Mouse (Mus musculus): Measurements from ENCODE around the gene Cd300ld5. TPM values are rescaled to one million over a fixed set of nuclear protein-coding genes. Genes with fewer than 3 reads are reported as not detected.

Gene Cd300ld5
- polyA plus RNA-seq, 1 experiment from 2014 or later: not detected

DNA sequence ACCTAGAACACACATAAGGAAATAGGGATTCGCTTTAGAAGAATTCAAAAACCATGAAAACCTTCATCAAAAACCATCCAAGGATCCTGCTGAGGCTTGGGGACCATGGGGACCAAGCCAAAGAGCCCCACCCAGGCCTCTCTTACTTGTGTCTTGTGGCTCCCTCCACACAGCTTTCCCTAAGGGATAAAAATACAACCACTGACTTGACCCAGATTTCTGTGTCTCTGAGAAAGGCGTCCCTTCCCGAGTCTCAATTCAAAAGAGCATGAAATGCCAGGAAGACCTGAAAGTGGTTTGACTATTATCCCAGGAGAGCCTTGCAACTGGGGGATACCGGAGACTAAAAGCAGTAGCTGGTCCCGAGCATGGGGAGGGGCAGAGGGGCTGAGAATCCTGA, 35.4 kb upstream of the Cd300ld5 start:
- ATAC-seq (ENCODE audit: extremely low read depth, insufficient number of reproducible peaks, low FRiP score, low TSS enrichment): no peak
- no peaks in the 10 kb centered on the region for H3K9me3 ChIP-seq
- H3K4me1 ChIP-seq: peaks cover 10% of the 10 kb centered on the region
- H3K9ac ChIP-seq: no peak overlapping the region
- H3K27me3 ChIP-seq (replicated peaks): peaks cover 5% of the 10 kb centered on the region; the same call in 1 of the 2 replicates
- no peak overlapping the region for H3K4me3 ChIP-seq
- no peaks in the 10 kb centered on the region for H3K36me3 ChIP-seq
- WGBS: 65% methylated on average over 5 of the region's 5 CpGs
- no peak overlapping the region for H3K27ac ChIP-seq (replicated peaks)
- H3K4me2 ChIP-seq: no peak overlapping the region

GRCm38 (mm10) chr11:115071631-115072294, 34.2 kb upstream of the Cd300ld5 start:
- Histone ChIP-seq H3K36me3 (no peaks in the 10 kb centered on the region), H3K27me3 (replicated peaks) (peaks cover 5% of the 10 kb centered on the region; the same call in 1 of the 2 replicates), H3K9me3 (no peaks in the 10 kb centered on the region), H3K9ac (no peak overlapping the region), H3K4me3 (no peak overlapping the region), H3K4me2 (peak overlapping the region; percentile 53), H3K4me1 (peaks cover 10% of the 10 kb centered on the region), H3K27ac (replicated peaks) (peak overlapping the region; percentile 20; the same call in 1 of the 2 replicates)
- 23% methylated on average over 14 of the region's 14 CpGs for WGBS
- no peak for ATAC-seq (ENCODE audit: extremely low read depth, insufficient number of reproducible peaks, low FRiP score, low TSS enrichment)

DNA sequence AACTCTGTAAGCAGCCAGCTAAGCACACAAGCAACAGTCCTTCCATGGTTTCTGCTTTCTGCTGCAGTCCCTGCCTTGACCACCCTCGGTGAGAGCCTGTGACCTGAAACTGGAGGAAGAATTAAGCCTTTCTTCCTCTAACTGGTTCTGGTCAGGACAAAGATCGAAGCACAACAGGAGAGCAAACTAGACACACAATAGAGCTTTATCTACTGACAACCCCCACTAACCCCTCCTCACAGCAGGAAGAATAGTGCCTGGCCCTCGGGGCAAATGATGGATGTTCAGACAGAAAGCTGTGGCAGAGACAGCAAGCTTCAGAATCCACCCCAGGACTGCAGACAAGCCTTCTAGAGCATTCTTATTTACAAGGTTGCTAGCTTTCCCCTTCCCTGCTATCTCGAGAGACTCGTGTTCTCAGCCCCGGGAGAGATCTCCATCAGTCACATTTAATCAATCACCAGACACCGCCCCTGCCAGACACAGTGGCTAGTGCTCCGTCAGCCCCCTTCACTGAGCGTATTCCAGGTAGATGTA, 33.5 kb upstream of the Cd300ld5 start:
- peak overlapping the region; percentile 53 for H3K4me2 ChIP-seq
- H3K36me3 ChIP-seq: no peaks in the 10 kb centered on the region
- H3K27me3 ChIP-seq (replicated peaks): peaks cover 5% of the 10 kb centered on the region; the same call in 1 of the 2 replicates
- H3K4me3 ChIP-seq: no peak overlapping the region
- H3K27ac ChIP-seq (replicated peaks): no peak overlapping the region
- no peaks in the 10 kb centered on the region for H3K9me3 ChIP-seq
- WGBS: 5% methylated on average over 9 of the region's 9 CpGs
- ATAC-seq (ENCODE audit: extremely low read depth, insufficient number of reproducible peaks, low FRiP score, low TSS enrichment): no peak
- peaks cover 10% of the 10 kb centered on the region for H3K4me1 ChIP-seq
- H3K9ac ChIP-seq: no peak overlapping the region

- H3K4me2 ChIP-seq: no peak overlapping the region
- no peaks in the 10 kb centered on the region for H3K9me3 ChIP-seq
- no peak overlapping the region for H3K27ac ChIP-seq (replicated peaks)
- H3K27me3 ChIP-seq (replicated peaks): peaks cover 5% of the 10 kb centered on the region; the same call in 1 of the 2 replicates
- no peak overlapping the region for H3K4me3 ChIP-seq
- WGBS: 57% methylated on average over 6 of the region's 6 CpGs
- no peak overlapping the region for H3K9ac ChIP-seq
- no peak for ATAC-seq (ENCODE audit: extremely low read depth, insufficient number of reproducible peaks, low FRiP score, low TSS enrichment)
- H3K36me3 ChIP-seq: no peaks in the 10 kb centered on the region
- peaks cover 6% of the 10 kb centered on the region for H3K4me1 ChIP-seq
Observed at GRCm38 (mm10) chr11:115066768-115067167, 29.2 kb upstream of the Cd300ld5 start.

DNA sequence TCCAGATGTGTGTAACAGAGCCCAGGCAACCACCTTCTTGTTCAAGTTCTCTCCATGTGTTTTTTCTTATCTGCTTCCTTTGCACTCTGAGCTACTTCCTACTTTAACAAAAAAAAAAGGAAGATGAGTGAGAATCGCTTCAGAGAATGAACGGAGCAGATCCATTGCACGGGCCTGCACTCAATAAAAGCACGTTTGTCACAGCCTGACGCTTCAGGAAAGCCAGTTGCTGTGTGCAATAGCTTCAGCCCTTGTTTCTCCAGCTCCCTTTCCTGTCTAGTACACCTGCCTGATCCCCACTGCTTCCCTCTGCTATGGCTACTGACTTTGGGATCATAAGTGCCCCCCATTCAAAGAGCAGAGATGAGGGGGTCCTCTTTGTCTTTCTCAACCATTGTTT, 24.5 kb upstream of the Cd300ld5 start, which contains the start of gene Cd300e:
TSS of gene Cd300e (minus strand) at position 101 of the 400 bp plus-strand sequence.
- 42% methylated on average over 5 of the region's 5 CpGs for WGBS
- Histone ChIP-seq H3K9me3 (no peaks in the 10 kb centered on the region), H3K27ac (replicated peaks) (no peak within 1 kb of the TSS), H3K27me3 (replicated peaks) (no peaks in the 10 kb centered on the region; the same call in 1 of the 2 replicates), H3K36me3 (no peaks in the 10 kb centered on the region), H3K4me1 (no peaks in the 10 kb centered on the region), H3K4me3 (no peak within 1 kb of the TSS), H3K9ac (no peak within 1 kb of the TSS), H3K4me2 (no peak within 1 kb of the TSS)
- ATAC-seq (ENCODE audit: extremely low read depth, insufficient number of reproducible peaks, low FRiP score, low TSS enrichment): no peak

DNA sequence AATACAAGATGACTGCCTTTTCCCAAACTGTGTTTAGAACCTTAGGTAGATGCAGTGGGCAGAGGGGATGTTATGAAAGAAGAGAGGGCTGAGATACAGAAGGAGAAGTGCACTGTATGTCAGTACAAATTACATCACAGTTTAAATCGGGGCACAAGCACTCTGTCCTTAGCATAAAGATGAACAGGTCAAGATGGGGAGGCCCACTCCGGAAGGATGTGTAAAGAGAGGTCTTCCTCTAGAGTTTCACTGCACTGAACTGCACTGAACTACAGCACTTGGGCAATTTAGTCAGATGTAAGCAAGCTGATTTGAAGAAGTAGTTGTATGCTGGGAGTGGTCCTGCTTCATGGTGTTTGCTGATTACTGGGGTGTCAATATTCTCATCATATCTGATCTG, 22.2 kb upstream of the Cd300ld5 start:
- no peaks in the 10 kb centered on the region for H3K36me3 ChIP-seq
- no peaks in the 10 kb centered on the region for H3K9me3 ChIP-seq
- no peak overlapping the region for H3K4me2 ChIP-seq
- WGBS: 66% methylated on average over 2 of the region's 2 CpGs
- H3K27ac ChIP-seq (replicated peaks): no peak overlapping the region
- H3K9ac ChIP-seq: no peak overlapping the region
- H3K4me3 ChIP-seq: no peak overlapping the region
- no peaks in the 10 kb centered on the region; the same call in 1 of the 2 replicates for H3K27me3 ChIP-seq (replicated peaks)
- no peaks in the 10 kb centered on the region for H3K4me1 ChIP-seq
- ATAC-seq (ENCODE audit: extremely low read depth, insufficient number of reproducible peaks, low FRiP score, low TSS enrichment): no peak

- Histone ChIP-seq H3K27me3 (replicated peaks) (no peaks in the 10 kb centered on the region; the same call in 1 of the 2 replicates), H3K36me3 (no peaks in the 10 kb centered on the region), H3K4me3 (no peak overlapping the region), H3K9me3 (no peaks in the 10 kb centered on the region), H3K4me1 (no peaks in the 10 kb centered on the region), H3K9ac (no peak overlapping the region), H3K4me2 (no peak overlapping the region), H3K27ac (replicated peaks) (no peak overlapping the region)
- 72% methylated on average over 4 of the region's 4 CpGs for WGBS
- ATAC-seq (ENCODE audit: extremely low read depth, insufficient number of reproducible peaks, low FRiP score, low TSS enrichment): no peak
Observed at GRCm38 (mm10) chr11:115058701-115059100, 21.1 kb upstream of the Cd300ld5 start.

DNA sequence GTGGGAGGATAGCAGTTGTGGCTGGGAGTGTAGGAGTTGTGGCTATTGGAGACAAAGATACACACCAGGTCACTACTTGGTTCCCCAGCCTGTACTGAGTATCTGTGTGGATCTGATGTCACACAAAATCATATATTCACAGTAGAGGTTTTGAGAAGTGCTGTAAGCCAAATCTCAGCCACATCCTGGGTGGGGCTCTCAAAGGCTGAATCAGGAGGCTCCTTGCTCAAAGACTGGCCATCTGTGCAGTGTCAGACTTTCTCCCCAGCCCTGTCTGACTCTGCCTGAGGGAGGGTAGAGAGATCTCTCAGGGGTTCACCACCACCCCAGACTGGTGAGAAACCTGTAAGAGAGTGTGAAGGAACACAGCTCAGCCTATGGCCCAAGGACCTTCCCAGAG, 17.0 kb upstream of the Cd300ld5 start:
- H3K36me3 ChIP-seq: no peaks in the 10 kb centered on the region
- H3K9ac ChIP-seq: no peak overlapping the region
- H3K4me2 ChIP-seq: no peak overlapping the region
- H3K9me3 ChIP-seq: no peaks in the 10 kb centered on the region
- no peaks in the 10 kb centered on the region for H3K4me1 ChIP-seq
- H3K27me3 ChIP-seq (replicated peaks): no peaks in the 10 kb centered on the region; the same call in none of the 2 replicates
- ATAC-seq (ENCODE audit: extremely low read depth, insufficient number of reproducible peaks, low FRiP score, low TSS enrichment): no peak
- no peak overlapping the region for H3K4me3 ChIP-seq
- H3K27ac ChIP-seq (replicated peaks): no peak overlapping the region

DNA sequence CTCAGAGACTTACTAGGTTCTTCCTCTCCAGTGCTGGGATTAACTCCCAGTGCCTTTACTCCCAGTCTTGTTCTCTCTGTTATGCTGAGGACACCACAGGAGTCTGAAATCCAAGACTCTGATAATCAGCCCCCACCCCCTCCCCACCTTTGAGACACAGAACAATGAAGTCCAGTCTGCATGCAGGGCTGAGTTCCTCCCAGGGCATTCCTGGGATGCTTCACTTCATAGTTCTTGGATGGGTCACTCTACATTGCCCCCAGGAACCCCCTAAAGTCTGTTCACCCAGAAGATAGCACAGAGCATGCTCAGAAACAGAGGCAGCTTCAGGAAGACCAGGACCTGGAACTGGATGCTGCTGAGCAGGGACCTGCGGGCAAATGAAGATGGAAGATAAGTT, 15.4 kb upstream of the Cd300ld5 start:
- Histone ChIP-seq H3K27ac (replicated peaks) (no peak overlapping the region), H3K9ac (no peak overlapping the region), H3K4me3 (no peak overlapping the region), H3K4me1 (no peaks in the 10 kb centered on the region), H3K9me3 (no peaks in the 10 kb centered on the region), H3K27me3 (replicated peaks) (no peaks in the 10 kb centered on the region; the same call in 1 of the 2 replicates), H3K36me3 (no peaks in the 10 kb centered on the region), H3K4me2 (no peak overlapping the region)
- no peak for ATAC-seq (ENCODE audit: extremely low read depth, insufficient number of reproducible peaks, low FRiP score, low TSS enrichment)
- 64% methylated on average over 1 of the region's 1 CpGs for WGBS

DNA sequence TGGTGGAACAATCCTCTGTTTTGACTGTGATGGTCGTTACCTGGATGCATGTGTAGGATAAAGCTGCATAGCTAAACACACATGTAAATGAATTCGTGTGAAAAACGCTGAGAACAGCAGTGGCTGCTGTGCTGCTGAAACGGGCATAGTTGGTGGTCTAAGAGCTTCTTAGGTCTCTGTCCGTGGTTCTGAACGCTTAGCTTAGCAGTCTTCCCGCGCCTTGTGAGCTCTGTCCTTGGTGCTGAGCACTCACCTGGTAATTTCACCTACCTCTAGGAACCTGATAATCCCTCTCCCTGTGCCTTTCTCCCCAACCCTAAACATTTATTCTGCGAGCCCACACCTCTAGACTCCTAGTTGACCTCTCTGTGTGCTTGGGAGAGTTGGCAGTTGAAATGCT, 14.6 kb upstream of the Cd300ld5 start:
- no peak for ATAC-seq (ENCODE audit: extremely low read depth, insufficient number of reproducible peaks, low FRiP score, low TSS enrichment)
- no peak overlapping the region for H3K9ac ChIP-seq
- H3K4me1 ChIP-seq: no peaks in the 10 kb centered on the region
- H3K4me3 ChIP-seq: no peak overlapping the region
- no peak overlapping the region for H3K27ac ChIP-seq (replicated peaks)
- 4% methylated on average over 9 of the region's 9 CpGs for WGBS
- H3K4me2 ChIP-seq: no peak overlapping the region
- H3K27me3 ChIP-seq (replicated peaks): no peaks in the 10 kb centered on the region; the same call in 1 of the 2 replicates
- no peaks in the 10 kb centered on the region for H3K36me3 ChIP-seq
- no peaks in the 10 kb centered on the region for H3K9me3 ChIP-seq

DNA sequence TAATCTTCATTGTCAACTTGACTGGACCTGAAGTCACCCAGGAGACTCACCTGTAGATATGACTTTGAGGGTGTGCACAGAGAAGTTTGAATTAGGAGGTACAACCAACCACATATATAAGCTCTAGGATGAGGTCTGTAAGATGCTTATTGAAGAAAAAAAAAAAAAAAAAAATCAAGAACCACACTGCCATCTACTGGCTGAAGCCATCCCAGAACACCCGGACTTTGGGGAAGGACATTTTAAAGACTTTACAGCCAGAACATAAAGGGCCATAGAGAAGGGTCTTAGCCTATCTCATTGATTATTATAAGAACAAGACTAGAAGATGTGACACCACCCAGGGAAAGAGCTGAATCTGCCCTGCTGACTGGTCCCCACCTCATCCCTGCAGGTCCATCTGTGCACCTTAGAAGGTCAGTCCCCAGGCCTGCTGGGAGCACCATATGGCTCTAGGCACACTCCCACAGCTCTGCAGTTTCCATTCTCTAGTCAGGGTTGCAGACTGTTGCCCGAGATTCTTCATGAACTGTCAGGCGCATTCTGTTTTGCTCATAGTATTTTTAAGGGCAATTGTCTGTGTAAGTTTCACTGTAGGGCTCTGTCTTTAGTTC, 11.8 kb upstream of the Cd300ld5 start:
- Histone ChIP-seq H3K9me3 (no peaks in the 10 kb centered on the region), H3K27ac (replicated peaks) (no peak overlapping the region), H3K27me3 (replicated peaks) (no peaks in the 10 kb centered on the region; the same call in 1 of the 2 replicates), H3K4me1 (no peaks in the 10 kb centered on the region), H3K9ac (no peak overlapping the region), H3K4me3 (no peak overlapping the region), H3K36me3 (no peaks in the 10 kb centered on the region), H3K4me2 (no peak overlapping the region)
- no peak for ATAC-seq (ENCODE audit: extremely low read depth, insufficient number of reproducible peaks, low FRiP score, low TSS enrichment)
- 30% methylated on average over 3 of the region's 3 CpGs for WGBS
